Mouse (Mus musculus): Measurements from ENCODE around the gene Fam71e1. TPM values are rescaled to one million over a fixed set of nuclear protein-coding genes. Genes with fewer than 3 reads are reported as not detected.

The Fam71e1 gene
- total RNA-seq, 4 experiments from 2014 or later = 19.7 to 22.5 (median 20.8) TPM

DNA sequence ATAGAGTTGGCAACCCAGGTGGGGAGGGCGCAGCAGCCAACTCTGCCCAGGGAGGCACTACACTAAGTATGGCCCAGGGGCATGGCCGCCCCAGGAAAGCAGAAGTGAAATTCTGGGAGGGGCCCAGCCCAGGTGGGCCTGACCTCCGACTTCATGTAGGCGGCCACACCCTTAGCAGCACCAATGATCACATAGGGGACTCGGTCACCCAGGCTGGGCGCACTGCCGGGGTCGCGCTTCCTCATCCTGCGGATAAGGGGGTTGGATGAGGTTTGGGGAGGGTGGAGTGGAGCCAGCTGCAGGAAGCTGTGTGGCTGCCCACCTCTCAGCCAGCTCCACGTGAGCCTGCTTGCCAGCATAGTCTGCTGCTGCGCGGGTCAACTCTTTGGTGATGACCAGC is 37.9 kb downstream of the Fam71e1 start:
- DNase-seq (ENCODE audit: low spot score in 2 of 2) = no peak

DNA sequence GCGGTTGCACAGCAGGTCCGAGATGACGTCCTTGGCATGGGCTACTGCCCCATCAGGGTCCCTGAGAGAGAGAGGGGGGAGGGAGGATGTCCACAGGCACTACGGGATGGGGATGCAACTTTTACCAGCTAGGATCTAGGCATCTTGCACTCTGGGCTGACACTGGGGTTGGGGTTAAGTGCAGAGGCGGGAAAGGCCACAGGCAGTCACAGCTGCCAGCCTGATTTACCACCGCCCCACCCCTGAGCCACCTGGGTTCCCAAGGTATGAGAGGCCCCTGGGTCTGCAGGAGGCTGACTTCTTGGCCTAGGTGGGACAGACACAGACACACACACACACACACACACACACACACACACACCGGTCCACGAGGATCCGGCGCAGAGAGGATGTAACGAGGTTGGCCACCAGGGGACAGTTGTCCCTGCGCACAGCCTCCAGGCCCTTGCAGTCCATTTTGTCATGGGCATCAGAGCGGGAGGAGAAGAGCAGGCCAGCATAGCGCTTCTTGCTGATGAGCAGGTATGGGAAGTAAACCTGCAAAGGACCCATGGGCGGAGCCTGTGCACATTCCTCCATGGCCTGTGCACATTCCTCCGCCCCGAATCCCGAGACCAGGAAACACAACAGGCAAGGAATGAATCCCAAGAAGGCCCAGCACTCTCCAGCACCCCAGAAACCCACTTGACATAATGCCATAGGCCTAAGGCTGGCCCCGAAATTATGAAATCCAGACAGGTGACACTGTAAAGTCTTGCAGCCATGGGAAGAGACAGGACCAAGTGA is 38.5 kb downstream of the Fam71e1 start:
- no peak for DNase-seq (ENCODE audit: low spot score in 2 of 2)

DNA sequence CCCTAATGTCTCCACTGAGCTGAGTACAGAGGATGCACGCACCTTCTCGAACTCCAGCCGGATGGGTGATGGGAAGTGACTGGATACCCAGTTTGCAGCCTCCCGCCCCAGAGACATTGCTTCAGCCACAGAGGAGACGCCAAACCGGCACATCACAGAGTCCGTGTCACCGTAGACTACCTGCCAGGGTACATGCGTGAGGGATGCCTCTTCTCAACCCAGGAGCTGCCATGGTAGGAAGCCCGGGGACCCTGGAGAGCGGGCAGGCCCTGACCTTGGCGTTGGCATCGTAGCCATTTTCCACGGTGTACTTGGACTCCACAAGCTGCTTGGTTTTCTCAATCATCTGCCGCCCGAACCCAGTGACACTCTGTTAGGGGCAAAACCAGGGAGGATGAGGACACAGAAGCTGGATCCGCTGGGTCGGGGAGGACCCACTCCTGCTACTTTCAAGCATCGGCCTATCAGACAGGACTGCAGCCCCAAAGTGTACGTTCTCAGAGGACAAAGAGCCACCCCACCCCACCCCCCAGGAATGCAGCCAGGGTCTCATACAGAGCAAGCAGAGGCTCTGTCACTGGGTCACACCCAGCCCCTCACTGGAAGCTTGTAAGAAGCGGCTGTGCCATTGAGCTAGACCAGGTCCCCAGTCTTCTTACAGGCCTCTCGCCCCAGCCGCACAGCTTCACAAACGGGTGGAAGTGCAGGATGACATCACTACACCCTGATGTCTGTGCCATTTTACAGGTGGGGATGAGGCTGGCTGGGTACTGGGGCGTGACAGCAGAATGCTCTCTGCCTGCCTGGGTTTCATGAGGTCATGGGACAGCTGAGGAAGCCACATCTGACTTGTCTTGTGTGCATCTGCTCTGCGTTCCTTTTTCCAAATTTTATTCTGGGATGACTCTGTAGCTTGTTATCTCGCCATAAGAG is 39.5 kb downstream of the Fam71e1 start:
- no peak for DNase-seq (ENCODE audit: low spot score in 2 of 2)

DNA sequence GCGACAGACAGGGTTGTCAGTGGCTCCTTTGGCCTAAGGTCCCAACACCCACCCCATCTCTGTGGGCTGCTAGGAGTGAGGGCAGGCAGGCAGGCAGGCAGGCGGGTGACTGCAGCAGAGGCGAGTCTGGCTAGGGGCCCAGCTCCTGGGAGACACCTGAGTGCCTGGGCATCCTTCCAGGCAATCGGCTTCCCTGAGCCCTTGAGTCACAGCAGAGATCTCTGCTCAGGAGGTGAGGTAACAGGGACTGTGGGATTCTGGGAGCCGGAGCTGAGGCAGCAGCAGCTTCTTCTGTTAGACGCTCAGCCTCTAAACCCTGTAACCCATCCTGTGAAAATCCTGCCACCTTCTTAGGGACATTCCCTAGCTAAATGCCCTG is 40.2 kb downstream of the Fam71e1 start:
- DNase-seq (ENCODE audit: low spot score in 2 of 2) = peak in 1 of 2 experiments; percentile 77

DNA sequence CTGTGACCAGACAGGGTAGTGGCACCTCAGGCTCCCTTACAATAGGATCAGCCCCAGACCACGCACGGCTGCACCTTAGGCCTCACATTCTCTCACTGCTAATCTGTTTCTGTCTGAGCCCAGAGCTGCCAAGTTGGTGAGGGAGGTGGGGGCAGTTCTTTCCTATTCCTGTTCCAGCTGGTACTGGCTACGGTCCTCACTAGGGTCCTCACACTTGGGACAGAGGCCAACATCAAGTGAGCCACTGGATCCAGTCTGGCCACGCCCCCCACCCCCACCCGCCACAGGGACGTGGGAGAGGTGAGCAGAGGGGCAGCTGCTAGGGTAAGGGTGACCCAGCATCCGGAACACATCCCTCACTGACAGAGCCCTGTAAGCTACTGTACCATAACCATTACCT is 40.6 kb downstream of the Fam71e1 start:
- DNase-seq (ENCODE audit: low spot score in 2 of 2) = no peak

DNA sequence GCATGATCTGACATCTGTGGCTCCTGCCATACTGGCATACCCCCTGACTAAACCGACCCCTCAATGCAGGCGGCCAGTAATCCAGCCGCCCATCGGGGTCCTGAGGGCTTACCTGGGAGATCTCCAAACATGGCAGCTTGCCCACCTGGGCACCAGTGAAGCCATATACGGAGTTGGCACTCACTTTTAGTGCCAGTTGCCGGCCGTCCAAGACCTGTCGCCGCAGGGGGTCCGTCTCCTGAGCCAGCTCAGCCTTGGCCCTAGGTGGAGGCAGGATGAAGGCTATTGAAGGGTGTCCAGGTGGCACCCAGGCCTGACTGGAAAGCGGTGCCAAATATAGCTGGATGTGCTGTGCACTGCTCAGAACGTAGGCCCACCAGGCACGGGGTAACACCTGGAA is 41.1 kb downstream of the Fam71e1 start:
- no peak for DNase-seq (ENCODE audit: low spot score in 2 of 2)

DNA sequence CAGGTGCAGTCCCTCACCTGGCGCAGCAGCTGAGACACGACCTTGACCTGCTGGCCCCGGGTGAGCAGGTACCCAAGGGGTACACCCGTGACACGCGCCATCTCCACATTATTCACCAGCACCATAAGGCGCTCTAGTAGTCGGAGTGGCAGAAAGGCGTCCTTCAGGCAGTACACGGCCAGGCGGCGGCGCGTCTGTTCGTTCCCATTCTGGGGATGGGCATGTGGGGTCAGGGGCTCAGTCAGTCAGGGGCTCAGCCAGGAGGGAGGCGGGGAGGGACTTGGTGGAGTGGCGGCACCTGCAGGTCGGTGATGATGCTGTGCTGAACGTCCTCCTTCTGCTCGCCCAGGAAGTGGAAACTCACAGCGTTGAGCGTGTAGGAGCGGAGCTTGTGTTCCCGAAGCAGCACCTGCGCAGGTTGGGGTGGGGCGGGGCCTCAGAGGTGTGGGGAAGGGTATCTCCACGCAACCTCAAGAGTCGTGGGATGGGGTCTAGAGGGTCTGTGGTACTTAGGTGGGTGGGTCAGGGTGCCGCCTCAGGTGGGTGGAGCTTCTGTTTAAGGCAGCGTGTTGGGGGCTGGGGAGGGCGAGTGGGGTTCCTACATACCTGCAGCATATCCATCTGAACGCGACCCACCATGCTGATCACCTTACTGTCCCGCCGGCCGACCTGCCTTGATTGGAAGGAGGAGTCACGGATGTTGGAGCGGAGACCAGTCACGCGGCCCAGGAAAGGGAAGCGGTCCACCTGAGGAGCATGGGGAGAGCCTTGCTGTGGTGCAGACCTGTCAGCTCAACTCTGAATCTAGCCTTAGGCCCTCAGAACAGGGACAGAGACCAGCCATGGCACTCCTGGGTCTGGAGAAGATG is 42.6 kb downstream of the Fam71e1 start:
- no peak for DNase-seq (ENCODE audit: low spot score in 2 of 2)

DNA sequence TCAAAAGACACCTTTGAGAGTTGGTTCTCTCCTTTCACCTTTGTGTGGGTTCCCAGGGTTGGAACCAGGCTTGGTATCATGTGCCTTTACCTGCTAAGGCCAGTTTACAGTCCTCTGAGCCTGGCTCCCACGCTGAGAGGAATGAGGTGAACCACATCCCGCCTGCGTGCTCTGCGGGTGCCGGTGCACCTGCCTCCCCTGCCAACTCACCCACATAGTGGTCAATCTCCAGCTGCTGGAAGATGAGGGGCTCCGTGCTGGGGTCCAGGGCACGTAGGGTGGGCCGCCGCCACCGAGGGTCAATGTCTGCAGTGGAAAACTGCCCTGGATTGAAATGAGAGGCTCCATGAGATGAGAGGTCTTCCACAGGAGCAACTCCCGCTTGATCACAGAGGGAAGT is 46.2 kb downstream of the Fam71e1 start:
- no peak for DNase-seq (ENCODE audit: low spot score in 2 of 2)

DNA sequence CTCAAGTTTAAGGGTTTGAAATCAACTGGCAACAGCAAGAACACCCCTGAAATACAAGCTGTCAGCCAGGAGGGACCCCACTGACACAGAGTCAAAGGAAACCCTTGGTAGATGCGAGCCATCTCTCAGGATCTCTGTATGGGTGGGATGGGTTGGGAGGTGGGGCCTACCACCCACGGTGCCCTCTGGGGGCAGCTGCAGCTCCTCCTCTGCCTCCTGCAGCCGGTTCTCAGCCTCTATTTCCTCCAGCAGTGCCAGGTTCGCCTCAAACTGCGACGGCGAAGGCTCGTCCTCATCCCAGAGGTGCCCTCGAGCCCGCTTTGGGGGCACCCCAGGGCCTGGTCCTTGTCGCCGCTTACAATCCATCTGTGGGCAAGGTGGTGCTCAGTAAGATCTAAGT is 46.7 kb downstream of the Fam71e1 start:
- no peak for DNase-seq (ENCODE audit: low spot score in 2 of 2)

DNA sequence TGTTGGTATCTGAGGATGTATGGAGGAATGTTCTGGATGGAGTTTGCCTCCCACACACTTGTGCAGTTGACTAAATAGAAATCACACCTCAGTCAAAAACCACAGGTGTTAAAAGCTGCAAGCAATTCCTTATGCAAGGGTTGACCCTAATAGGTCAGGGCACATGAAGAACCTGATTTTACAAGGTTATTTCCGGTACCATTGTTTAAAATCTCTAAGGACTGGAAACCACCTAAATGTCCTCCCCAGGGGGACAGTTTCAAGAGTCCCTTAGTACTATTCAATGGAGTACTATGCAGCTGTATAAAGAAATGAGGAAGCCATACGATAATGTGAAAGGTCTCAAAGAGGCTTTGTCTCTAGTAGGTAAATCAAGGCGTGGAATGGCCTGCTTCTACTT is 49.9 kb downstream of the Fam71e1 start:
- no peak for DNase-seq (ENCODE audit: low spot score in 2 of 2)

DNA sequence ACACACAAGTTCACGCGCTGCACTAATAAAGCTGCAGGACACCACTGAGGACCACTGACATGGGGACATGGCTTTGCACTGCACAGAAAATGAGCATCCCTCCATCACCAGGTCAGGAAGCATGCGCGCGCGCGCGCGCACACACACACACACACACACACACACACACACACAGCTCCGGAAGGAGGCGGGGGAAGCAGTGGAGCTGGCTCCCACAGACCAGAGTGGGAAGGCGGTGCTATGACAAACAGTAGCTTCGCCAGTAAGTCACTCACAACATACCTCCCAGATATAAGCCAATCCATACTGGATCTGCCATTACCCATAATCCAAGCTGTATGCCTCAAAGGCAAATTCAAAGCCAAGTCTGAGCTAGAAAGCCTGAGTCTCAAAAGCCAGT is 50.7 kb downstream of the Fam71e1 start:
- no peak for DNase-seq (ENCODE audit: low spot score in 2 of 2)

DNA sequence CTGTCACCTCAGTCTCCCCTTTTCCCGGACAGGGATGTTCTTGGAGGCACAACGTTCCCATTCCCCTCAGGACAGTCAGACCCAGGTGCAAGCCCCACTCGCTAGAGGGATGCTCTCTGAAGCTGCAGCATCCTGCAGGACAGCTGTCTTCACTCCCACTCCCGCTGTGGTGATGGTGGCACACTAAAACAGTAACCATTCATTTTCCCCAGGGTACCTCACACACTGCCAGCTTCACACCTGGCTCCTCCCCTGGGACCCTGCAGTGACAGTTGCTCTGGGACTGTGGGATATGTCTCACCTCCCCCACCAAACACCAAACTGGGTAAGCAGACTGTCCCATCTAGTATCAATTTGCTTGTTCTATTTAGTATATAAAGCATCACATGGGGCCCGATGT is 51.3 kb downstream of the Fam71e1 start:
- DNase-seq (ENCODE audit: low spot score in 2 of 2) = no peak

DNA sequence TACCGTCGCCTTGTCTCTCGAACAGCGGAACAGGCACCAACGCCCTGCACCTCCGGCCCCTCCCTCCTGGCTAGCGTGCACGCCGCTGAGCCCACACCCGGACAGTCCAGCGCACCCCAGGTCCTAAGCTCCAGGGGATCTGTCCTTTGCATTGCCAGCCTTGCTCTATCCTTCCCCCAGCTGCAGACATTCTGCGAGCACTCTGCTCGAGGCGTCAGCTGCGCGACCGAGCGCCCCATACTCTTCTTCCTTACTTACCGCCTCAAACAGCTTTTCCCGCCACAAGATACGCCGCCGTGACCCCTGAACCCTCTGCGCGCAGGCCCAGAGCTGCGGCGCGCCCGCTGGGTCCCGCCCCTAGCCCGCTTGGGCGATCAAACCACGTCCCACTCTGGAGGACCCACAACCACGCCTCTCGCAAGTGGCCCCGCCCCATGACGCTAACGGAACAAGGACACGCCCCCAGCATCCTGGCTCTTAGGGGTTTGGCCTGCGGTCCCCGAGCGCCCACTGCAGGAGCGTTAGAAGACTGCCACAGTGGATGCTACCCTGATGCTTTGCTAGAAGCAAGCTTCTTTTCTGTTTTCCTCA is 52.2 kb downstream of the Fam71e1 start, which contains the start of gene Pold1:
Gene Pold1 (minus strand): TSS at position 353 of the 591 bp plus-strand sequence.
- DNase-seq (ENCODE audit: low spot score in 2 of 2) = peak; percentile 98 to 99

DNA sequence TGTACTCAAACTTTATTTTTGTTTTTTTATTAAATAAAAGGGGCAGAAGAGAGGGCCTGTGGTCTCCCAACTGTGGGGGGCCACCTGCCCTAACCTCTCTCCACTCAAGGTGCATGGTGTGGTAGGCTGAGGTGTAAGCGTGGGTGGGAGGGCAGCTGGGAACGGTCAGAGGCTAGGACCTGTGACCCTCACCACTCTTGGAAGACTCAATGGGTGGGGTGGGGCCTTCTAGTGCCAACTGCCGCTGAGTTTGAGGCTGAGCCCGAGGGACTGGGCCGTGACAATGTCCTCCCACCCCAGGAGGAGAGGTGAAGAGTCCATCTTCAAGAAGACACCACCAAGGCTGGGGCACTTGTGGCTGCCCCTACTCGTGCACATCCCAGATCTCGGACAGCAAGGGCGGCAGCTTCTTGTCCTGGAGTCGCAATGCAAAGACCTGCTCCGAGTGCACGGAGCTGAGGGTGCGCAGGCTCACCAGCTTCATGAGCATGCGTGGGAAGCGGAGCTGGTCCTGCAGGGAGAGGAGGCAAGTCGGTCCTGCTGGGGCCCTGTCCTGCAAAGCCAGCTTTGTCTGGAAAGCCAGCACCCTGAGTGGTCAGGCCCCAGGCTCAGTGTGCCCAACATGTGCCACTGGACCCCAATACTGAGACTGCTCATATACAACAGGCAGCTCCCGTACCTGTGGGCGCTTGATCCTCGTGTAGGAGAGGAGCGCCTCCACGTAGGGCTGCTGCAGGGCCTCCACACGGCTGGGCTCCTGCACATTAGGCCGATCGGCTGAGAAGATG is 53.4 kb downstream of the Fam71e1 start:
- no peak for DNase-seq (ENCODE audit: low spot score in 2 of 2)

DNA sequence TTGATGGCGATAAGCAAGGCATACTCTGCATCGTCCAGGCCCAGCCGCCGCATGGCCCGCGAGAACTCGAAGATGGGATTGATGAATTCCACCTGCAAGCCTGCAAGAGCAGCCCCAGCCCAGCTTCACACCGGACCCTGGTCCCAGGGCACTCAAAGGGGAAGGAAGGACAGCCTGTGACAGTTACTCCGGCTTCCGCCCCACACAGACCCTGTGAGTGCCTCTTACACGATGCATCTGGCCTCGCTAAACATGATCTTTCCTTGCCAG is 54.0 kb downstream of the Fam71e1 start:
- DNase-seq (ENCODE audit: low spot score in 2 of 2) = no peak

Small RNAs within 50 kb of the gene (microRNA-seq; reads per million reads assigned to microRNA genes)
- gene Mir7052 = 11.9 to 17.2 reads per million in 2 experiments
- 0 to 2.1 reads per million in 2 experiments for gene Mir7053

Other genes with a start within 250 kb of the Fam71e1 start
- gene 1700028J19Rik, start 249.9 kb upstream of the Fam71e1 start, total RNA-seq (2022) = 1 to 10 TPM in 3 of 4 experiments, under 1 TPM in 1; 0.87 to 1.8 (median 1.4) TPM
- gene 2410002F23Rik, start 249.9 kb upstream of the Fam71e1 start, total RNA-seq (2022) = 10 to 100 TPM; 81.6 to 96.2 (median 87.1) TPM
- gene Acp4, start 239.2 kb upstream of the Fam71e1 start, total RNA-seq (2022) = under 1 TPM in 1 of 4 experiments, not detected in 3; 0.21 TPM
- gene Gm15517, start 235.1 kb upstream of the Fam71e1 start, total RNA-seq (2022) = not detected
- 1 to 10 TPM; 2.6 to 3.7 (median 3.1) TPM for gene Clec11a, start 189.7 kb upstream of the Fam71e1 start, total RNA-seq (2022)
- 100 to 1,000 TPM; 509 to 568 (median 540) TPM for gene Shank1, start 186.3 kb upstream of the Fam71e1 start, total RNA-seq (2022)
- gene Syt3, start 112.5 kb upstream of the Fam71e1 start, total RNA-seq (2022) = 10 to 100 TPM; 64.0 to 74.2 (median 69.8) TPM
- gene 1700008O03Rik, start 110.8 kb upstream of the Fam71e1 start, total RNA-seq (2022) = 1 to 10 TPM; 1.5 to 2.8 (median 2.2) TPM
- 100 to 1,000 TPM; 272 to 301 (median 284) TPM for gene Lrrc4b, start 67.6 kb upstream of the Fam71e1 start, total RNA-seq (2022)
- gene Aspdh, start 31.2 kb upstream of the Fam71e1 start, total RNA-seq (2022) = 1 to 10 TPM; 5.2 to 9.7 (median 6.4) TPM
- 10 to 100 TPM; 84.0 to 90.6 (median 87.5) TPM for gene Josd2, start 28.6 kb upstream of the Fam71e1 start, total RNA-seq (2022)
- 100 to 1,000 TPM; 186 to 208 (median 193) TPM for gene Emc10, start 52 bp upstream of the Fam71e1 start, total RNA-seq (2022)
- 1 to 10 TPM in 2 of 4 experiments, under 1 TPM in 2; 0.63 to 2.2 (median 1.4) TPM for gene Mybpc2, start 28.1 kb downstream of the Fam71e1 start, total RNA-seq (2022)
- gene Spib, start 35.5 kb downstream of the Fam71e1 start, total RNA-seq (2022) = under 1 TPM in 1 of 4 experiments, not detected in 3; 0.22 TPM
- 10 to 100 TPM; 10.5 to 13.8 (median 12.8) TPM for gene Pold1, start 52.3 kb downstream of the Fam71e1 start, total RNA-seq (2022)
- gene Nr1h2, start 57.4 kb downstream of the Fam71e1 start, total RNA-seq (2022) = 10 to 100 TPM; 61.1 to 71.4 (median 64.3) TPM
- gene Napsa, start 75.8 kb downstream of the Fam71e1 start, total RNA-seq (2022) = not detected
- 10 to 100 TPM; 85.4 to 98.3 (median 97.3) TPM for gene Kcnc3, start 94.1 kb downstream of the Fam71e1 start, total RNA-seq (2022)
- 10 to 100 TPM; 26.2 to 34.1 (median 29.1) TPM for gene Myh14, start 174.3 kb downstream of the Fam71e1 start, total RNA-seq (2022)
- gene Izumo2, start 212.2 kb downstream of the Fam71e1 start, total RNA-seq (2022) = not detected

Measured in left cerebral cortex, adult 8-10 months (tissue).